Mouse (Mus musculus) frontal cortex, postnatal 14 days (tissue): ENCODE measurements around the gene Mrgpra6.

ENCODE experiments used
- DNase-seq, 2 experiments: peaks; one replicate each; pipeline ENCODE4 v3.0.0; 2022; ENCODE audit warnings: low spot score in 2 of 2

The Mrgpra6 gene

DNA sequence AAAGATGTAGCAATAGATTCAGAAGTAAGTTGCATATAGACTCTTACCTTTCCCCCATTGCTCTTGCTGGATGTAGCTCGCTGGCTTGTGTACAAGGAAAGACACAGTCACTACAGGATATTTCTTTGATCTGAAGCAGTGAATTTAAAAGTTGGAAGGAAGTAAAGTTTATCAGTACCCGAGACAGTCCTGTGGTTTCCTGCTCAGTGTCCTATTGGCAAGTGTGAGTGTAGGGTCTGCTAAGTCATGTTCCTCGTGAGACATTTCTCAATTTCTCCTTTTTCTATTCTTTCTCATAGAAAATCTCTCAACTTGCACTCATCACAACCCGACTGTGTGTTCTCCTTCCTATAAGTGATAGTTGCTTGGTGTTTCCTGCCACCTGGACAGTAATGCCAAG, at the start of gene Mrgpra6:
Gene Mrgpra6 (minus strand): TSS at position 91 of the 400 bp plus-strand sequence.
- no peak for DNase-seq

DNA sequence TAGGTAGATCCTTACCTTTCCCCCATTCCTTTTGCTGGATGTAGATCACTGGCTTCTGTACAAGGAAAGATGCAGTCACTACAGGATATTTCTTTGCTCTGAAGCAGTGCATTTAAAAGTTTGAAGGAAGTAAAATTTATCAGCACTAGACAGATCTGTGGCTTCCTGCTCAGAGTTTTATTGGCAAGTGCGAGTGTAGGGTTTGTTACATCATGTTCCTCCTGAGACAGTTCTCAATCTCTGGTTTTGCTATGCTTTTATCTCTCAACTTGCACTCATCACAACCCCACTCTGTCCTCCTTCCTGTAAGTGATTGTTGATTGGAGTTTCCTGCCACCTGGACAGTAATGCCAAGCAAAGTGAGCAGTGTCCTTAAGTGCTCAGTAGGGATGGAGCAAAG, 48.0 kb upstream of the Mrgpra6 start, which contains the start of gene Mrgpra9:
Gene Mrgpra9 (minus strand): TSS at position 79 of the 400 bp plus-strand sequence.
- no peak for DNase-seq

DNA sequence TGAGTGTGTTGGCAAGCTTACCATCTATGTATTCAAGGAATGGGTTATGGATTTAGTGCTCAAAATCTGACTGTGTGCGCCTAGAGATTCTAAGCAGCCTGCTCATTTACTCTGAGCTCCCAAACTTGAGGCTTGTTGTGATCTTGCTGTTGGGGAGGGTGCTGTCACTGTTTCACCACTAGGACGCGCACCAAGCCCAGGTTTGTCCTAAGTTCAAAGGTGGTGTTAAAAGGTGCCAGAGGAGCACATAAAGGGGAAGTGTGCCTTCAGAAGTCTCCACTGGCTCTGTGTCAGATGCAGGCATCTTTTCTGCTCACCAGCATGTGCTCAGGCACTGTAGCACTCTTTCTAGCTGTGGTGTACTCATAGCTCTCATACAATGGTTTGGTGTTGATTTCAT, 39.9 kb upstream of the Mrgpra6 start:
- DNase-seq = no peak

DNA sequence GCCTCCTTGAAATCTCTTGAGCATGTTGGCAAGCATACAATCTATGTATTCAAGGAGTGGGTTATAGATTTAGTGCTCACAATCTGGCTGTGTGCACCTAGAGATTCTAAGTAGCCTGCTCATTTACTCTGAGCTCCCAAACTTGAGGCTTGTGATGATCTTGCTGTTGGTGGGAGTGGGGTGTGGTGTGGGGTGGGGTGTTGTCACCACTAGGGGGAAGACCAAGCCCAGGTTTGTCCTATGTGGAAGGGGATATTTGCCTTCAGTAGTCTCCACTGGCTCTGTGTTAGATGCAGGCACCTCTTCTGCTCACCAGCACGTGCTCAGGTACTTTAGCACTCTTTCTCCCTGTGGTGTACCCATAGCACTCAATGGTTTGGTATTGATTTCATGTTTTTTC, 9.4 kb downstream of the Mrgpra6 start:
- no peak for DNase-seq

DNA sequence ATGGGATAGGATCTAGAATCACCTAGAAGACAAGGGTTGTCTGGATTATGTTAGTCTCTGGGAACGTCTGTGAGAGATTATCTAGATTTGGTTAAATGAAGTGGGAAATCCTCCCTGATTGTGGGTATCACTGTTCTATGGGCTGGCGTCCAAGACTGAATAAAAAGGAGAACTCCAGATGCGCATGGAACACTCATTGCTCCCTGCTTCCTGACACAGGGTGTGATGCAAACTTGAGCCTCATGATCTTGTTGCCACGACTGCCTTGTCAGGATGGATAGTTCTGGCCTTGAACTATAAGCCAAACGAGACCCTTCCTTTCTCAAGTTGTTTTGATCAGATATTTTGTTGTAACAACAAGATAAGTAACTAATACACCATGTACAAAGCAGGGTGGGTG, 33.9 kb downstream of the Mrgpra6 start:
- DNase-seq = no peak

DNA sequence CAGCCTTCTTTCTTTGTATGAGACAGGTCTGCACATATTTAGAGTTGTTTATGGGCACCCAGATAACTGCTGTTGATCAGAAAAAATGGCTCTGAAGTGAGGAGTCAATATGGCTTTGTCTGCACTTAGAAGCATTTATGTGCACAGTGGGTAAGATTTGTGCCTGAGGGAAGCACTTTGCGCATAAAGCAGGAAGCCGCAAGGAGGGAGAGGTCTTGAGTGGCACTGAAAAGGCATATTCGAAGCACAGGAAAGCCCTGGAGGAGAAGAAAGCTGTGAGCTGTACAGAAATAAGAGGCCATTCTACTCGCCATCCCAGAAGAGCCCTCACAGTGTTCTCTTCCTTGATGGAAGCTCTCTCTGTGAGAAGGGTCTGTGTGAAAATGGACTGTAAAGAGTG, 39.7 kb downstream of the Mrgpra6 start:
- DNase-seq = no peak

DNA sequence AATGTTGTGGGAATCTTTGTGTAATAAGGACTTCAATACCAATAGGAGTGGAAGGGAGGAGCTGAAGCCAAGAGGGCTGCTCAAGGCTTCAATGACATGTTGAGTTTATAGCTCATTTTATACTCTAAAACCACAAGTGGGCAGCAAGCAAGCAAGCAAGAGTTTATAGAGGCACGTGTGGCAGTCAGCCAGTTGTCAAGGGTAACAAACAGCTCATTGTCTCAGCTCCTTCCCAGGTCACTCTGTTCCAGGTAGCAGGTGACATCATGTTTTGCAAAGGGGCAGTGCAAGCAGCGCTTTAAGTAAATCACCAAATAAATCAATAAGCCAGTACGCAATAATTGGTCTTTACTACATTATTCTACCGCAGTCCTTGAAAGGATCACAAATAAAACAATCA, 41.5 kb downstream of the Mrgpra6 start:
- no peak for DNase-seq

DNA sequence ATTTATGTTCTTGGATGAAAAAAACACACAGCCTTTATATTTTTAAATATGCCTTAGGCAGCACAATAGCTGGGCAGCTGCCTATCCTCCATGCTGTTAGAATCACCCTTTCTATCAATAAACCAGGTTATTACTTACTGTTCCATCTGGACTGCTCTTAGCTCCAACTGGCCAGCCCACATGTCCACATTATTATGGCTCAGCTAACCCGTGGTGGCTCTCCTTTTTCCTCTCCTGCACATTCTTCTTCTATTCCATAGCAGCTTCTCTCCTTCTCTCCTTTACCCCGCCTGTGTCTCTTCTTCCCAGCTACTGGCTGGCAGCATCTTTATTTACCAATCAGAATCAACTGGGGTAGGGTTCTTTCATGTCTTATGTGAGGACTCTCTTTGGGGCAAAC, 46.3 kb downstream of the Mrgpra6 start:
- DNase-seq = no peak

DNA sequence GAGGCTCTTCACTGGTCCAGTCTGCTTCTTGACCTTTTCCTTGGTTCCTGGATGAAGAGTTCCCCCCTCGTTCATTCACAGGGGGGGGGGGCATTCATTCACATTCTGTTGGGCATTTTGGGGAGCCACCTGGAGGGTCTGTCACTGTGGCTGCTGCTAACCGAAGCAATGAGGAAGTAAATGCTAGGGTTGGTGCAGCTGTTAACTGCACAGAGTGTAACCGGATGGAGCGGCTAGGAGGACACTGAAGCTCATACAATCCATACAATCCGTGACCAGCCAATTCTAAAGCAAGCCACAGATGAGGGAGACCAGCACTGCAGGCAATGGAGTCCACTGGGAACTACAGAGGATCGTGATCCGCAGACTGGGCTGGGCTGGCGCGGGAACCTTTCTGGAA, 47.0 kb downstream of the Mrgpra6 start:
- no peak for DNase-seq

DNA sequence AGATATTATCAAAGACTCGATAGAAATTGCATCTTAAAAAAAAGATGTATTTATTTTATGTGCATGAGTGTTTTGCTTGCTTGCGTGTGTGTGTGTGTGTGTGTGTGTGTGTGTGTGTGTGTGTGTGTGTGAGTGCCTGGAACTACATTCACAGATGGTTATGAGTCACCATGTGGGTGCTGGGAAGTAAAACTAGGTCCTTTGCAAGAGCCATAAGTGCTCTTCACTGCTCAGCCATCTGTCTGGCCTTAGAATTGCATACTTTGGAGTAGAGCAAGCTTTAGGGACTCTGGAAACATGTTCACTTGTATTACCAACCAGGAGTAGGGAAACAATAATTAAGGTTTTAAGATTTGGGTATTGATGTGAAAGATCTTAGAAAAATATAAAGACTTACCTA, 48.9 kb downstream of the Mrgpra6 start:
- no peak for DNase-seq

DNA sequence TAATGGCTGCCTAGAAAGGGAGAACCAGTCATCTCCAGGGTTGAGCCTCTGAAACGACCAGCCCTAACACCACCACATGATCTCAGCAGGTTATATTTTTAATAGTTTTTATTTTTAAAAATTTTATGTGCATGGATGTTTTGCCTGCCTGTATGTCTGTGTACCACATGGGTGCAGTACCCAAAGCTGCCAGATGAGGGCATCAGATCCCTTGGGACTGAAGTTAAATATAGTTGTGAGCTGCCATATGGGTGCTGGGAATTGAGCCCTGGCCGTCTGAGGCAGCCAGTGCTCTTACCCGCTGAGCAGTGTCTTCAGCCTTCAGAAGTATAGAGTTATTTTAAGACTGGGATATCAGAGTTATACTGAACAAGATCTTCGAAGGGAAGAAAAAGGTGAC, 49.3 kb downstream of the Mrgpra6 start:
- no peak for DNase-seq

DNA sequence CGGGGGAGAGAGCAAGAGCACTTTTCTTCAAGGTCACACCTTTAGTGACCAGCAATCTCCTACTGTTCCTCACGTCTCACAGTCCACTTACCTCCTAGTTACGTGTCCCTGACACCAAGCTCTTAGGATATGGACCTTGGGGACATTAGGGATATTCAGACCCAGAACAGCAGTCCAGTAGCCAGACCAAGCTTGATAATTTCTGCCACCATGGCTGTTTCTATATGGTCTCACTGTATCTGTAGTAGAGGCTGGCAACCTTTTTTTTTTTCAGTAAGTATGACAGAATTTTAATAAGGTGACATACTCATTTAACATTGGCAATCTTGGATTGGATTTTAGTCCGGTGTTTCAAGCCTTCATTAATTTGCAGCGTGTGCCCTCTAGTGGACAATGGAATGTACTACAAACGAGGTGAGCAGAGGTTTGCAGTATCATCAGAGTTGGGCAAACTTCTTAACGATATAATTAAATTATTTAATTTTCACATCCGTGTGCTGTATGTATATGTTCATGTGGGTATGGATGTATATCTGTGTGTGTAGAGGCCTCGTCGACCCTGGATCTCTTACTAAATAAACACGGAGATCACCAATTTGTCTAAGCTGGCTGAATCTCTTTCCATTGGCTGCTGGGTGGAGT, 54.2 kb downstream of the Mrgpra6 start:
- peak in 1 of 2 experiments; percentile 53 for DNase-seq

DNA sequence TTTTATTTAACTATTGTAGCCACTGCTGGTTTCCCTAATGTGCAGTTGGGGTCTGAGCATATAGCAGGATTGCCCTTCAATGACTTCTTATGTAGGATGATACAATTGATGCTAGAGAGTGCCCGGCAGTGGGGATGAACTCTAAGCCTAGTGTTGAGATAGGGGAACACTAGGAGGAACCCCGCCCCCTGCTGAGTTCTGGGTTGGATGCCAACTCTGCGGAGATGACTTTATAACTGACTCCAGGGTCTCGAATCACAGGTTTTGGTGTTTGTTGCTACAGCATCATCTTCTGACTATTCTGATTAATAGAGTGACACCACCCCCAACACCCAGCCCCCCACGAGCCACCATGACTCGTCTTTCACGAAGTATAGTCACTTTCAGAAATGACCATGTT, 56.4 kb downstream of the Mrgpra6 start:
- DNase-seq = no peak

DNA sequence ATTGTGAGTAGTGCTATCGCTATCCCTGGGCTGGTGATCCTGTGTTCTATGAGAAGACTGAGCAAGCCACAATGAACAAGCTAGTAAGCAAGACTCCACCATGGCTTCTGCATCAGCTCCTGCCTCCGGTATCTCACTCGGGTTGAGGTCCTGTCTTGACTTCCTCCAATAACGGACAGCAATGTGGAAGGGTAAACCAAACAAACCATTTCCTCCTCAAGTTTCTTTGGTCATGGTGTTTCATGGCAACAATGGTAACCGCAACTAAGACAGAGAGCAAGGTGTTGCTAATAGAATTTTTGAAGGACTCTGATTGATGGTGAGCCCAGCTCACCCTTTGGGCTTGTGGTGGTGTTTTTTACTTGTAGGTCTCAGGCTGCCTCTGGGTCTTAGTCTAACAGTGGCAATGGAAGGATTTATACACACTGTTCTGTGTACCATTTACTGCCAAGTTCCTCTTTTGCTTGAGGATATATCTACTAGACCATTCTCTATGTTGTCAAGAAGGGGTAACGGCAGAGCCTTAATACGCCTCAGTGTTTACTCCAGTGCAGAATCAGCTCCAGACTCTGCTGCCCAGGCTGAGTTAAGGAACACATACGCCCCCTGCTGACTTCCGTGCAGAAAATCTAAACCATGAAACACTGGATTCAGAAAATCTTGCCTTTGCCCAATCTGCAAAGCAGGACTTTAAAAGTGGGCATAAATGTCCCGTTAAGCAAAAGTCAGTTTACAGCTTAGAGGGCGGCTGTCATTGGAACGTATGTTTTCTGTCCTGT, 58.5 kb downstream of the Mrgpra6 start:
- peak in 1 of 2 experiments; percentile 43 for DNase-seq

DNA sequence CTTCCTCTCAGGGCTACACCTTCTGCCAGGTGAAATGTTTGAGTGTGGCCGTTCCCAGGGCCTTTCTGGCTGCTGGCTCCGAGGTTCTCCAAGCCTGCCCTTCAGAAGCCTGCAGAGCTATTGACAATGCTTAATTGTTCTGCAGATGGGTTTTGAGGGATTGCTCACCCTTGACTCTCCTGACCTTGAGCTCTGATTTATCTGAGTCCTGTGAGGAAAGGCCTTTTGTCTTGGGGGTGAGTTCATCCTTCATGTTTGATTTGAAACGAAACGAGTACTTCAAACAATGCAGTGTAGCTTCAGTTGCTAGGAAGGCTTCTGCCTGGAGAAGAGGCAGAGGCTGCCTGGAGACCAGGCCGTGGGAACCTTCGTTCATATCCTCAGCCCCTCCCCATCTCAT, 60.4 kb downstream of the Mrgpra6 start:
- no peak for DNase-seq

DNA sequence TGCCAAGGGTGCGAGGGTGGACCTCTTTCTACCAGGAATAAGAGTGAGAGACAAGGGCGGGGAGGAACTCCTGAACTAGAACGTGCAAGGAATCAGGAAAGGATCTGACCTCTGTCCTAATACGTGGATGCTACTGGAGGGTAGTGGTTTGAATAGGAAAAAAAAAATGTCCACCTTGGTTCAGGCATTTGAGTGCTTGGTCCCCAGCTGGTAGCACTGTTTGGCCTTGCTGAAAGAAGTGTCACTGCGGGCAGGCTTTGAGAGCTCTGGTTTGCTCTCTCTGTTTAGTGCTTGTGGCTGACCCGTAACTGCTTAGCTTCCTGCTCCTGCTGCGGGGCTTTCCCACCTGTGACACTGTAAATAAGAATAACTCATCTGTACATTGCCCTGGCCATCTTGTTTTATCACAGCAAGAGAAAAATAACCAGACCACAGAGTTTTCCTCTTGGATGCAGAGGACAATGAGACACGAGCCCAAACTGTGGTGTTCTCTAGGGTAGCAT, 64.8 kb downstream of the Mrgpra6 start:
- no peak for DNase-seq
